Mouse (Mus musculus) midbrain, postnatal 0 days (tissue): Measurements from ENCODE around the gene 4930523C07Rik. TPM values are rescaled to one million over a fixed set of nuclear protein-coding genes. Genes with fewer than 3 reads are reported as not detected.
A peak's percentile ranks its signal among the peaks of the same experiment; 100 is the strongest.

Experiments
- ATAC-seq: fragments of 200-750 bp; cut with Nextera tagmentation; 2 replicates; pipeline ENCODE4 v1.8.0; 2017; ENCODE audit warnings: moderate number of reproducible peaks, mild to moderate bottlenecking, moderate TSS enrichment, moderate library complexity; ENCODE audit not compliant: low FRiP score
- DNase-seq: peaks from one replicate; pipeline ENCODE4 v3.0.0-alpha.2; 2015; ENCODE audit warnings: low spot score
- H3K27ac ChIP-seq: fragments of 300-500 bp; sonication (generic); 2 replicates; pipeline ENCODE4 v1.5.1; 2014; ENCODE audit warnings: low read depth, mild to moderate bottlenecking, low read length, mixed read lengths
- H3K27me3 ChIP-seq: fragments of 300-500 bp; sonication (generic); 2 replicates; pipeline ENCODE4 v1.6.1; 2014; ENCODE audit warnings: low read length, control low read depth, mixed read lengths; ENCODE audit not compliant: insufficient read depth
- H3K36me3 ChIP-seq: fragments of 300-500 bp; sonication (generic); 2 replicates; pipeline ENCODE4 v1.6.1; 2014; ENCODE audit warnings: low read length, control low read depth, mixed read lengths; ENCODE audit not compliant: insufficient read depth
- H3K4me1 ChIP-seq: fragments of 300-500 bp; sonication (generic); 2 replicates; pipeline ENCODE4 v1.6.1; 2014; ENCODE audit warnings: mild to moderate bottlenecking, control low read depth, antibody characterized with exemption, low read length, mixed read lengths; ENCODE audit not compliant: insufficient read depth
- H3K4me2 ChIP-seq: fragments of 300-500 bp; sonication (generic); 2 replicates; pipeline ENCODE4 v1.6.1; 2014; ENCODE audit warnings: low read depth, mild to moderate bottlenecking, low read length, mixed read lengths; ENCODE audit not compliant: poor library complexity, severe bottlenecking
- H3K4me3 ChIP-seq: fragments of 300-500 bp; sonication (generic); 2 replicates; pipeline ENCODE4 v1.5.1; 2014; ENCODE audit warnings: low read depth, mild to moderate bottlenecking, low read length, moderate library complexity
- H3K9ac ChIP-seq: fragments of 300-500 bp; sonication (generic); replicated peaks from 2 replicates; pipeline ENCODE4 v1.6.1; 2014; ENCODE audit warnings: mild to moderate bottlenecking, low read length, moderate library complexity, mixed read lengths; ENCODE audit not compliant: poor library complexity, severe bottlenecking
- H3K9me3 ChIP-seq: fragments of 300-500 bp; sonication (generic); 2 replicates; pipeline ENCODE4 v1.6.1; 2016; ENCODE audit warnings: low read length, control low read depth
- CTCF ChIP-seq: IDR thresholded peaks from 2 replicates; pipeline ENCODE4 v1.5.1; 2016; ENCODE audit warnings: antibody characterized with exemption, mild to moderate bottlenecking
- WGBS: fragments of 180-500 bp; shearing (Covaris S2); extraction: QIAGEN DNeasy Blood & Tissue Kit; methylation state at CpG from one replicate; pipeline ENCODE4 v1.1.7; 2014; 5-methylcytosine and 5-hydroxymethylcytosine counted together
- polyA plus RNA-seq: library from polyadenylated mRNA; unstranded; fragments of >200 nt; fragmentation: Nextera tagmentation; extraction: Ambion mirVana; gene quantifications from 2 replicates; pipeline ENCODE4 v1.2.1, GENCODE M21; 2015
- total RNA-seq: library from RNA; depleted of rRNA; stranded (reverse); fragments of >200 nt; gene quantifications from 2 replicates; pipeline ENCODE4 v1.2.3, GENCODE M21; 2014

Gene 4930523C07Rik
- total and polyA plus RNA-seq, 2 experiments from 2014 or later = 1.6 to 2.0 TPM

- no peak overlapping the region for H3K4me3 ChIP-seq
- no peak overlapping the region for H3K9ac ChIP-seq
- ATAC-seq = no peak
- TF ChIP-seq CTCF = no peak
- no peaks in the 10 kb centered on the region for H3K4me1 ChIP-seq
- H3K36me3 ChIP-seq = no peaks in the 10 kb centered on the region
- H3K27ac ChIP-seq = no peak overlapping the region
- H3K4me2 ChIP-seq = no peak overlapping the region
- WGBS = 92% methylated on average over 1 of the region's 1 CpGs
- H3K9me3 ChIP-seq = no peaks in the 10 kb centered on the region
- DNase-seq = no peak
- no peaks in the 10 kb centered on the region for H3K27me3 ChIP-seq
Measured at GRCm38 (mm10) chr1:160082647-160083046, 38.5 kb downstream of the 4930523C07Rik start.

- 82% methylated on average over 1 of the region's 1 CpGs for WGBS
- Histone ChIP-seq H3K4me2 (no peak overlapping the region), H3K27ac (no peak overlapping the region), H3K4me1 (no peaks in the 10 kb centered on the region), H3K9ac (no peak overlapping the region), H3K9me3 (no peaks in the 10 kb centered on the region), H3K4me3 (no peak overlapping the region), H3K27me3 (no peaks in the 10 kb centered on the region), H3K36me3 (no peaks in the 10 kb centered on the region)
- TF ChIP-seq CTCF = no peak
- DNase-seq (no peak), ATAC-seq (no peak)
Measured at GRCm38 (mm10) chr1:160084239-160084638, 40.1 kb downstream of the 4930523C07Rik start.

GRCm38 (mm10) chr1:160086651-160087050 lies 42.5 kb downstream of the 4930523C07Rik start:
- Histone ChIP-seq H3K4me1 (no peaks in the 10 kb centered on the region), H3K36me3 (no peaks in the 10 kb centered on the region), H3K27ac (no peak overlapping the region), H3K4me2 (no peak overlapping the region), H3K27me3 (no peaks in the 10 kb centered on the region), H3K9ac (no peak overlapping the region), H3K9me3 (no peaks in the 10 kb centered on the region), H3K4me3 (no peak overlapping the region)
- WGBS = 81% methylated on average over 2 of the region's 2 CpGs
- TF ChIP-seq CTCF = no peak
- DNase-seq (peak; percentile 2), ATAC-seq (no peak)

- ATAC-seq (no peak), DNase-seq (no peak)
- Histone ChIP-seq H3K4me1 (no peaks in the 10 kb centered on the region), H3K27ac (no peak overlapping the region), H3K9ac (no peak overlapping the region), H3K4me2 (no peak overlapping the region), H3K9me3 (no peaks in the 10 kb centered on the region), H3K36me3 (no peaks in the 10 kb centered on the region), H3K4me3 (no peak overlapping the region), H3K27me3 (no peaks in the 10 kb centered on the region)
- peak; percentile 52 for TF ChIP-seq CTCF
- WGBS = 77% methylated on average over 5 of the region's 5 CpGs
Measured at GRCm38 (mm10) chr1:160099659-160100302, 55.6 kb downstream of the 4930523C07Rik start.

- no peak for DNase-seq
- no peaks in the 10 kb centered on the region for H3K36me3 ChIP-seq
- H3K9me3 ChIP-seq = no peaks in the 10 kb centered on the region
- ATAC-seq = no peak
- H3K27ac ChIP-seq = no peak overlapping the region
- no peaks in the 10 kb centered on the region for H3K27me3 ChIP-seq
- WGBS = 85% methylated on average over 5 of the region's 5 CpGs
- H3K9ac ChIP-seq = no peak overlapping the region
- H3K4me1 ChIP-seq = no peaks in the 10 kb centered on the region
- H3K4me3 ChIP-seq = no peak overlapping the region
- no peak for TF ChIP-seq CTCF
- no peak overlapping the region for H3K4me2 ChIP-seq
Measured at GRCm38 (mm10) chr1:160100996-160101395, 56.8 kb downstream of the 4930523C07Rik start.

- no peak for ATAC-seq
- no peak for TF ChIP-seq CTCF
- DNase-seq = no peak
- no peaks in the 10 kb centered on the region for H3K27me3 ChIP-seq
- H3K27ac ChIP-seq = no peak overlapping the region
- H3K4me1 ChIP-seq = no peaks in the 10 kb centered on the region
- no peaks in the 10 kb centered on the region for H3K36me3 ChIP-seq
- 86% methylated on average over 5 of the region's 5 CpGs for WGBS
- no peak overlapping the region for H3K4me3 ChIP-seq
- H3K4me2 ChIP-seq = no peak overlapping the region
- no peaks in the 10 kb centered on the region for H3K9me3 ChIP-seq
- no peak overlapping the region for H3K9ac ChIP-seq
Measured at GRCm38 (mm10) chr1:160105426-160105825, 61.2 kb downstream of the 4930523C07Rik start.
